In the genomic region with DNA sequence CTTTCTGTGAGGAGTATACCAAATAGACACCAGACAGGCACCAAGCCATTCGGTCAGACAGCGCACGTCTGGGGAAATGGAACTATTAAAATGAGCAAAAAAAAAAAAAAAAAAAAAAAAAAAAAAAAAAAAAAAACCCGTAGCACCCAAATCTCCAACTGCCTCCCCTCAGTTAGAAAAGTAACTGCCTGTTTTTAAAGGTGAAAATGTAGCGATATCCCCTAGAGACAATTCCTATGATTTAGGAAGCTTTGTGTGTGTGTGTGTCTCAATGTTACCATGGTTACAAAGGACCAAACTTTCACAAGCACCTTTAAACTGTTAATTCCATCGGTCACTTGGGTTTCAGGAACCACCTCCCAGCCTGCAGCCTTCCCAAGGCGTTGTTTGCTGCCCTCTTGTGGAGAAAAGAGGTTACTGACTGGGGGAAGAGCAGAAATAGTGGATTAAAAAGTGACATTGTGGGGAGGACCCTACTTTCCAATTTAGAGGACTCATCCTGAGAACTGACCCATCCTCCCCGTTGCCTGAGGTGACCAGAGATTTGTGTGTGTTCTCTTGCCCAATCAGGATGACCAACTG, we compare ENCODE assay signal across 10 mouse cellular contexts. TPM values are rescaled to one million over a fixed set of nuclear protein-coding genes. Genes with fewer than 3 reads are reported as not detected.
A peak's percentile ranks its signal among the peaks of the same experiment; 100 is the strongest.
DNase-seq lines count a peak whose midpoint lies in the region; ATAC-seq lines count a peak whose summit lies in the region.
"Had no signal": no experiment of that assay in that cellular context is flagged by ENCODE, and none has a peak within 500 bp of the region (broad histone marks: within the 10 kb centered on the region; RNA-seq: fewer than 3 reads in every experiment).

No protein-coding gene starts in this region.

- peak; percentile 81 for DNase-seq in hindbrain, embryonic 11.5 days (ENCODE audit: low spot score)
- DNase-seq in MEL-GATA-1-ER (ENCODE audit: extremely low read depth, low read depth), result peak; percentile 27
- DNase-seq in cerebellum, adult 11 months, result peak; percentile 7
- DNase-seq in layer of hippocampus, postnatal 10 days (ENCODE audit: low spot score in 2 of 2), result peak; percentile 70 to 76
- peak; percentile 84 for DNase-seq in mesoderm, embryonic 11.5 days (ENCODE audit: low read depth, low spot score)
- peak; percentile 60 for DNase-seq in testis, postnatal 10 days (ENCODE audit: low spot score)

- H3K4me3 ChIP-seq in hindbrain, embryonic 11.5 days (ENCODE audit: low read depth, low read length), result no peak overlapping the region
- no peak overlapping the region for H3K4me3 ChIP-seq in hindbrain, embryonic 13.5 days
- H3K4me3 ChIP-seq: embryonic facial prominence, embryonic 13.5 days; midbrain, embryonic 12.5 days had no signal

- H3K4me2 ChIP-seq in hindbrain, embryonic 11.5 days (replicated peaks; ENCODE audit: low read depth, low read length), result no peak overlapping the region
- no peak overlapping the region for H3K4me2 ChIP-seq in hindbrain, embryonic 13.5 days
- H3K4me2 ChIP-seq: embryonic facial prominence, embryonic 13.5 days; midbrain, embryonic 12.5 days had no signal

- 43% methylated on average over 7 of the region's 8 CpGs for WGBS in hindbrain, embryonic 11.5 days
- 45% methylated on average over 8 of the region's 8 CpGs for WGBS in hindbrain, embryonic 13.5 days

- H3K27ac ChIP-seq in hindbrain, embryonic 11.5 days (ENCODE audit: low read depth, low read length), result no peak overlapping the region
- no peak overlapping the region for H3K27ac ChIP-seq in hindbrain, embryonic 13.5 days
- H3K27ac ChIP-seq: embryonic facial prominence, embryonic 13.5 days; midbrain, embryonic 12.5 days had no signal

- H3K9me3 ChIP-seq in hindbrain, embryonic 11.5 days (ENCODE audit: control insufficient read depth, low read length), result no peaks in the 10 kb centered on the region
- no peaks in the 10 kb centered on the region for H3K9me3 ChIP-seq in hindbrain, embryonic 13.5 days
- H3K9me3 ChIP-seq: embryonic facial prominence, embryonic 13.5 days; midbrain, embryonic 12.5 days had no signal

- ATAC-seq in hindbrain, embryonic 11.5 days (ENCODE audit: low FRiP score), result no peak
- ATAC-seq in hindbrain, embryonic 13.5 days (ENCODE audit: low FRiP score), result no peak
- peak; percentile 77 for ATAC-seq in frontal cortex, adult (ENCODE audit: low TSS enrichment)

- no peaks in the 10 kb centered on the region for H3K4me1 ChIP-seq in hindbrain, embryonic 11.5 days (replicated peaks; ENCODE audit: control insufficient read depth, insufficient read depth, low read length)
- no peaks in the 10 kb centered on the region for H3K4me1 ChIP-seq in hindbrain, embryonic 13.5 days (replicated peaks)
- H3K4me1 ChIP-seq: embryonic facial prominence, embryonic 13.5 days; midbrain, embryonic 12.5 days had no signal

- H3K36me3 ChIP-seq in hindbrain, embryonic 11.5 days (ENCODE audit: control insufficient read depth, insufficient read depth, low read length), result no peaks in the 10 kb centered on the region
- no peaks in the 10 kb centered on the region for H3K36me3 ChIP-seq in hindbrain, embryonic 13.5 days
- H3K36me3 ChIP-seq: embryonic facial prominence, embryonic 13.5 days; midbrain, embryonic 12.5 days had no signal

- no peak overlapping the region for H3K9ac ChIP-seq in hindbrain, embryonic 11.5 days (ENCODE audit: low read depth, low read length)
- H3K9ac ChIP-seq in hindbrain, embryonic 13.5 days, result no peak overlapping the region
- H3K9ac ChIP-seq: embryonic facial prominence, embryonic 13.5 days; midbrain, embryonic 12.5 days had no signal

- H3K27me3 ChIP-seq in hindbrain, embryonic 11.5 days (ENCODE audit: control insufficient read depth, insufficient read depth, low read length), result no peaks in the 10 kb centered on the region
- peaks cover 6% of the 10 kb centered on the region; the same call in 1 of the 2 replicates for H3K27me3 ChIP-seq in hindbrain, embryonic 13.5 days

RNA-seq across cellular contexts. Expression of a gene that starts 53.6 kb away (rescaled TPM):
- 4.6 and 6.8 TPM in 2 replicates for polyA plus RNA-seq in hindbrain, embryonic 11.5 days (2014; fragmentation: Nextera tagmentation; extraction: Ambion mirVana)
- 2.1 and 3.4 TPM in 2 replicates for polyA plus RNA-seq in hindbrain, embryonic 13.5 days (2015; fragmentation: Nextera tagmentation; extraction: Ambion mirVana)
- under 1 TPM; 0.33 to 0.55 TPM for total RNA-seq in layer of hippocampus, postnatal 10 days (2021)

Comparison
In these comparisons a context has a peak if more than half of its experiments do, and no peak if none do; other contexts are left out.
1. DNase-seq: peak in every context shown above with its lines; median percentile 84 in mesoderm, embryonic 11.5 days; 81 in hindbrain, embryonic 11.5 days; 73 in layer of hippocampus, postnatal 10 days; 60 in testis, postnatal 10 days; 27 in MEL-GATA-1-ER; 7 in cerebellum, adult 11 months.